Mouse (Mus musculus) gastrocnemius, adult 2 months (tissue): ENCODE measurements at regions not wholly inside any gene's neighbourhood (a gene's known extent, or its start where the extent isn't known, plus 50 kb on each side); places are given as distances from the start of the nearest gene placed in this dataset.

Experiments
- DNase-seq: peaks from one replicate; pipeline ENCODE4 v3.0.0; 2022
- H3K27ac ChIP-seq: fragments of 200-600 bp; 2 replicates; pipeline ENCODE4 v1.8.1; 2022; ENCODE audit warnings: mild to moderate bottlenecking
- H3K4me3 ChIP-seq: fragments of 200-600 bp; 2 replicates; pipeline ENCODE4 v1.8.1; 2022; ENCODE audit warnings: mild to moderate bottlenecking, moderate library complexity
- CTCF ChIP-seq: fragments of 200-600 bp; IDR thresholded peaks from 2 replicates; pipeline ENCODE4 v1.8.1; 2022; ENCODE audit warnings: antibody characterized with exemption, mild to moderate bottlenecking, moderate library complexity
- intact Hi-C: fragments of 180-260 bp; cut with DNase I; formaldehyde crosslinking; loops from one replicate; pipeline ENCODE4 v1.15.1; 2025

DNA sequence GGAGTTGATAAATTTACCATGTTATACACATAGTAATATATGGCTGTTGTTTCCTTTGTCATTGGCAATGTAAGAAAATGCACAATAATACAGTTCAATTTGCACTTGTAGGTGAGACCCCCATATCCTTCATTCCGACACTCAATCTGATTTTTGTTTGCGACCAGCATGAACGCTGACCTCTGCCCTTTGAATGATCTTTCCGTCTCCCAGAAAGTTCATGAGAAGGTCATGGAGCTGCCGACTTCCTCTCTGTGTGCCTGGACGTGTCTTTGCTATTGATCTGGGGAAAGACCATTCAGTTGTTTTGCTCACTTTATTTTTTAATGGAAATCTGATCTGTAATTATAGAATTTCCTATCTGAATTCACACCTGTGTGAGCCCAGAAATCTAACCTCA is 264.0 kb downstream of the Mtx2 start:
- TF ChIP-seq CTCF: no peak
- Histone ChIP-seq H3K4me3 (no peak overlapping the region), H3K27ac (no peak overlapping the region)
- no peak for DNase-seq
- intact Hi-C loops: no loop called here

DNA sequence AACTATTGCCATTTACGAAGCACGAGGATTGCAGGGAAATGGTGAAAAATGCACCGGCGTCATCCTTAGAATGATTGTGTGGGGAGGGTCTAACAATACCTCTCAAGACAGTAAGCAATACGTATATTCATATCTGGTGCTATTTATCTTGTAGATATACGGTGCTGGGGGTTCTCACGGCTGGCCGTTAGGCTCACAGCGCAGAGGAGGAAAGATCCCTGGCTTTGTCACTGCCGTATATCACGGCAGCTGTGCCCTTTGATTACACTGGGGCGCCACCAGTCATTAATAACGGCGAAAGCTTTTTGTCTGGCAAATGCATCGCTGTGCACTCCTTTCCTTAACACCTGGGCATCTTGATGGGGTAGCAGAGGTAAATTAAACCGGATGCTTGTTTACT is 264.8 kb downstream of the Mtx2 start:
- H3K4me3 ChIP-seq: no peak overlapping the region
- no peak for DNase-seq
- no peak overlapping the region for H3K27ac ChIP-seq
- intact Hi-C loops: no loop called here
- TF ChIP-seq CTCF: no peak

- no peak for DNase-seq
- no peak for TF ChIP-seq CTCF
- H3K27ac ChIP-seq: no peak overlapping the region
- H3K4me3 ChIP-seq: no peak overlapping the region
- intact Hi-C loops: no loop called here
Measured at GRCm38 (mm10) chr2:75101501-75101900, 275.9 kb downstream of the Mtx2 start.

DNA sequence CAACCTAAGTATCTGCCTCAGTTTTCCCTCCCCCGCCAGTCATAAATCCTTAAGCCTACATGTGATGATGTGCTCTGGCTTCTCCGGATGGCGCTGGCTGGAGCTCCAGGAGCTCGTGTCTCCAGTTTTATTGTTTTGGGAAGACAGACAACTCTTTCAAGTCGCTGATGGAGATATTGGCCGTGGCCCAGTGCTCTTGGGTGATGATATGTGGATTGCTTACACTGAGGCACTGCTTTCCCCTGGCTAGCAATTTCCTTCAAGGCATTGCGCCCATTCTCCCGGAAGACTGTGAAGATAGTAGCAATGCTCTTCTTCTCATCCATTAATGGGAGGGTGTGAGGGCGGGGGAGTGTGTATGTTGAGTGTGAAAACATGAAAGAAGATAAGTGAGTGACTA is 287.1 kb downstream of the Mtx2 start:
- Histone ChIP-seq H3K27ac (no peak overlapping the region), H3K4me3 (no peak overlapping the region)
- no peak for TF ChIP-seq CTCF
- DNase-seq: peak; percentile 28
- intact Hi-C loops: no loop called here

DNA sequence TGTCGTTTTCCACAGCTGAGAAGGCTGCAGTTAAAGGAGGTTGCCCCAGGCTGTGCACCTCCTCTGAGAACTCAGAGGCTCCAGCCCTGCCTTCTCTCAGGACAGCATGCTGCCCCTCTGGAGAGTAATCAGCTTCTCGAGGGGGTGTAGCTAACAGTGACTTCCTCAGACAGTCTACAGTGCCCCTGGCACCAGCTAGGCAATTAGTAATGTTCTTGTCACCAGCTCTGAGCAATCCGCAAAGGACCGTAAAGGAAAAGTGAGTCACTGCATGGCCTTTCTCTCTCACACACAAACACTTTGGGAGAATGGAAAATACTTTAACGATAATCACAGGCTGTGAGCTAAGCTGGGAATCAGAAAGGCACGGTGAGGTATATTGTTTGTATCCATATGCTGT is 288.8 kb downstream of the Mtx2 start:
- H3K27ac ChIP-seq: no peak overlapping the region
- intact Hi-C loops: no loop called here
- TF ChIP-seq CTCF: no peak
- DNase-seq: no peak
- H3K4me3 ChIP-seq: no peak overlapping the region

DNA sequence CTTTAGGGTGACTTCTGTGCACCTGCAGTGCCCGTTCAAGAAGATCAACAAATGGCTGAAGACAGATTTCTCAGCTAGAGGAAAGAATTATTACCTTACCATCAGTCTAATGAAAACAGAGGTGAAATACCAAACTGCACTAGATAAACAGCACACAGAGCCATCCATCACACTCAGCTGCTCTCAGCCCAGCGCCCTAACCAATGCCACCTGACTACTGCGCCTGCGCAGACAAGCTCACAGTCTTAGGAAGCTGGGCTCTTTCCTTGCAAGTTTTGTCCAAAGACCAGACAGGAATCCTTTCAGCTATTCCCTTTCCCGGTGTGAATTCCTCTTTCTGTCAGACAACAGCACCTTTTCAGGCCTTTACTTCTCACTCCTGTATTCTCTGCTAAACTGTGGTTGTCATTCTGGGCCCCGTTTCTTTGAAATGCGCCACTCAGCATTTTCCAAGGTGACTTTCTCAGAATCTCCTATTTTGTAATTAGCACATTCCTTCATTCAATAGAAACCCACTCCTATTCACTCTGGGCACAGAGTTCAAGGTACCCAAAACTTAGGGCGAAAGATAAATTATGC is 292.8 kb downstream of the Mtx2 start:
- no peak overlapping the region for H3K4me3 ChIP-seq
- intact Hi-C loops: no loop called here
- DNase-seq: no peak
- no peak overlapping the region for H3K27ac ChIP-seq
- TF ChIP-seq CTCF: no peak

GRCm38 (mm10) chr2:75119599-75119998 is 294.0 kb downstream of the Mtx2 start:
- H3K27ac ChIP-seq: no peak overlapping the region
- intact Hi-C loops: no loop called here
- no peak for TF ChIP-seq CTCF
- no peak for DNase-seq
- no peak overlapping the region for H3K4me3 ChIP-seq

DNA sequence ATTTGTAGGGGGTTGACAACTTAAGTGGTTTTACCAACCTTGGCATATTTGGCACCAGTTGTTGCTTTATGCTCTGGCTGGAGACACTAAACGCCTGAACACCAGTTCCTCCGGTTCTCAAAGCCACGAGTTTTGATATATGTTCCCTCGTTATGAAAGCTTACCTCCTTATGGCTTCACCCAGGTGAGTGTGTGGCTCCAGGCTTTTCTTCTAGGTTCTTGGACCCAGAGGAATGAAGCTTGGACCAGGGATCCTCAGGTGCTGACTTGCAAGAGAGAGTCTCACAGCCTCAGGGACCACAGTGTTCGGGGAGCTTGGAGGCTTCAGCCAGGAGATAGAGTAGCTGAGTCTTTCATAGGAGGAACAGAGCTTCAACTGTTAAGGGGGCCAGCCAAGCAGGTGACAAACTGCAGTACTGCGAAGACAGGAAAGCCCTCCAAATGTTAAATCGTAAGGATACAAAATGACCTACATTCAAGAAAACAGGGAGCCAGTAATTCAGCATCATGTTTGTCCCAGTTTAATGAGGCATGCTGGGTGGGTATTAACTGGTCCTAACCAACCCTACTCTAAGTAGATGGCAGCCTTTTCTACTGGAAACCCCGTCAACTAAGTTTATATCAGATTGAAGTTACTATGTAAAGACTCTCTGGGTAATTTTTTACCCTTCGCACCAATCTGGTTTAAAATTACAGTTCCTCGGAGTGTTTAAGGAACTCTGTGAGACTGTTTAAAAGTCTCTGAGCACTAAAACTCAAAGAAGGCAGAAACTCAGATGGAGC is 307.9 kb downstream of the Mtx2 start:
- intact Hi-C loops: loop anchor here (10.0 kb wide), 1 partner anchor 169 kb away; no protein-coding TSS in a partner anchor
- H3K27ac ChIP-seq: no peak overlapping the region
- no peak overlapping the region for H3K4me3 ChIP-seq
- DNase-seq: no peak
- no peak for TF ChIP-seq CTCF

GRCm38 (mm10) chr2:75136618-75137017 is 311.0 kb downstream of the Mtx2 start:
- Histone ChIP-seq H3K27ac (no peak overlapping the region), H3K4me3 (no peak overlapping the region)
- no peak for TF ChIP-seq CTCF
- intact Hi-C loops: loop anchor here (2.0 to 10.0 kb wide), 4 partner anchors 82 to 451 kb away; no protein-coding TSS in a partner anchor
- DNase-seq: no peak

GRCm38 (mm10) chr2:75137133-75137982 is 311.8 kb downstream of the Mtx2 start:
- H3K4me3 ChIP-seq: peak overlapping the region; percentile 72
- no peak overlapping the region for H3K27ac ChIP-seq
- intact Hi-C loops: loop anchor here (2.0 to 10.0 kb wide), 4 partner anchors 83 to 450 kb away; no protein-coding TSS in a partner anchor
- TF ChIP-seq CTCF: no peak
- DNase-seq: peak; percentile 34

- peak; percentile 82 for DNase-seq
- no peak overlapping the region for H3K27ac ChIP-seq
- TF ChIP-seq CTCF: peak; percentile 96
- peak overlapping the region; percentile 72 for H3K4me3 ChIP-seq
- intact Hi-C loops: loop anchor here (1.0 to 10.0 kb wide), 5 partner anchors 83 to 449 kb away; no protein-coding TSS in a partner anchor
Measured at GRCm38 (mm10) chr2:75137983-75138745, 312.6 kb downstream of the Mtx2 start.

GRCm38 (mm10) chr2:75138746-75139060 is 313.1 kb downstream of the Mtx2 start:
- Histone ChIP-seq H3K4me3 (no peak overlapping the region), H3K27ac (no peak overlapping the region)
- TF ChIP-seq CTCF: no peak
- DNase-seq: no peak
- intact Hi-C loops: loop anchor here (1.0 to 10.0 kb wide), 4 partner anchors 174 to 449 kb away; no protein-coding TSS in a partner anchor
